Mouse (Mus musculus): ENCODE data around the gene Mturn.

The Mturn gene

DNA sequence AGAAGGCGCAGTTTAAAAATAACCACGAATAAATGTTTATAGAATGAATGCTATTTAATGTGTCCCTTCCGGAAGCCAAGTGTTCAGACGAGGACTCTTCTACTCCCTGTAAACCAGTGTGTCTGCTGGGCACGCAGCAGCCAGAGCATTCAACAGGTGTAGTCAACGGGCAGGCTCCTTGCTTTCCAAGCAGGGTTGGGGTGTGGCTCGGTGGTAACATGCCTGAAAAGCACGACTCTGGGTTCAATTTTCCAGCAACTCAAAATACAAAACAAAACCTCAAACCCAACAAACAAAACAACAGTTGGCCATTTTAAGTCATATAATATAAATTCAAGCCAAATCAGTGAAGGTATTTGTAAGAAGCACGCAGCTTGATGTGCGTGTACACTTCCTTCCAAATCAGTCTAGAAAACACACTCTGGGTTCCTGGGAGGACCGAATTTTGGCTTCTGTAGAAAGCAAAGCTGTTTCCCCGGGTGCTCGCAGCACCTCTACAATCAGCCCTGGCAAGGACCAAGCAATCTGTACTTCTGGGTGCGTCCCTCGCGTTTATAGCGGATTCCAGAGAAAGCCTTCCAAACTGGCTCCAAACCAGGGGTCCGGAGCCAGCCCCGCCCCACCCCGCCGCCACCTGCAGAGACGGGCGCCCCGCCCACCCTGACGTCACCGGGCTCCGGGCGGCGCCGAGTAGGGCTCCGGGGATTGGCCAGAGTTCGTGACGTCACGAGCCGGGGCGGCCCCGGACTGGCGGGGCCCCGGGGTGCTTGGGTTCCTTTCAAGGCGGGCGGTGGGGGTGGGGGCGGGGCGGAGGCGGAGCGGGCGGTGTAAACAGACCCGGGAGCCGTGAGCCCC, at the start of gene Mturn:
Mturn (plus strand) TSS at position 734 of the 855 bp plus-strand sequence.
- DNase-seq = peak; percentile 99

DNA sequence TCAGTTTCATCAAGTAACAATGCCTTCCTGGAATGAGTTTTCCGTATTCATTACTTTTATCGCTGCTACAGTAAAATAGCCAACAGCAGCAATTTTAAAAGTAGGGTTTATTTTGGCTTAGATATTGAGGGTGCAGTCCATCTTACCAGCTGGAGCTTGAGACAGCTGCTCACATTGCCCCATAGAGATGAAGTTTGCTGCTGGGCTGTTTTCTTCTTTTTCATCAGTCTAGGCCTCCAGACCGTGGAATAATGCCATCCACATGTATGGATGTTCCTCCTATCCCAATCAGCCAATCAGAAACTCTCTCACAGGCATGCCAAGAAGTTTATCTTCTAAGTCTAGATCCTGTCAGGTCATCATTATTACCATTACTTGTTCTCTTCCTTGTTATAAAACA, 41.5 kb upstream of the Mturn start:
- no peak for DNase-seq

DNA sequence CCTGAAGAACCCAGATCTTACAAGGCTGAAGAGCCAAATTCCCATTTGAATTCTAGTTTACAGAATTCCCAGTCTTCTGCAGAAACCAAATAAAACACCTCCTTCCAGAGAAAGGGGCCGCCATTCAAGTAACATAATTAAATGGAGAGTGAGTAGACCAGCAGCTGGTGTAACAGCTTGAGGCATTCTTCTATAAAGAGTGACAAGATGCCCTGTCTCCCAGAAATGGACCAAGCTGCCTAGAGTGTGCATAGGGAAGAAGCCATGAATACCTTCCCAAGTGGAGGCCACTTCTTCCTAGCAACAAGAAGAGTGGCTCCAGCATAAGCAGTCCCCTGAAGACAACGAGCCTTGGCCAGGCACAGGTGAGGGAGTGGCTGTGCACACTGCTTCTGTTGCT, 39.5 kb upstream of the Mturn start:
- peak; percentile 14 for DNase-seq

DNA sequence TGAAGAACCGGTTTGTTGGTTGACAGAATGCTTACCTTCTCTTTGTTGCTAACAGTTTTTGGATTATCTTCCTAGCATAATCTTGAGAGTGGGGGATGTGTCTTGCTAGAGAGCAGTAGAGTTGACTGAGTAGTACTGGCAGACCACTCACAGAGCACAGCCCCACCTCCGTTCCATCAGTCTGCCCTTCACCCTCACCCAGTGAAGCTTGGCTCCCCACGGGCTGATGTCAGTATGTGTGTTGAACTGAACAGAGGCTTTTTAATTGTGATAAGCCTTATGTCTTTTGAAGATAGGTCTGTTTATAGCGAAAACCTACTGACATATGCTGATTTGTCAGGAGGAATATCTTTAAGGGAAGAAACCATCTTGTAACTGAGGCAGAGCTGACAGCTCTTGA, 38.2 kb upstream of the Mturn start:
- no peak for DNase-seq

DNA sequence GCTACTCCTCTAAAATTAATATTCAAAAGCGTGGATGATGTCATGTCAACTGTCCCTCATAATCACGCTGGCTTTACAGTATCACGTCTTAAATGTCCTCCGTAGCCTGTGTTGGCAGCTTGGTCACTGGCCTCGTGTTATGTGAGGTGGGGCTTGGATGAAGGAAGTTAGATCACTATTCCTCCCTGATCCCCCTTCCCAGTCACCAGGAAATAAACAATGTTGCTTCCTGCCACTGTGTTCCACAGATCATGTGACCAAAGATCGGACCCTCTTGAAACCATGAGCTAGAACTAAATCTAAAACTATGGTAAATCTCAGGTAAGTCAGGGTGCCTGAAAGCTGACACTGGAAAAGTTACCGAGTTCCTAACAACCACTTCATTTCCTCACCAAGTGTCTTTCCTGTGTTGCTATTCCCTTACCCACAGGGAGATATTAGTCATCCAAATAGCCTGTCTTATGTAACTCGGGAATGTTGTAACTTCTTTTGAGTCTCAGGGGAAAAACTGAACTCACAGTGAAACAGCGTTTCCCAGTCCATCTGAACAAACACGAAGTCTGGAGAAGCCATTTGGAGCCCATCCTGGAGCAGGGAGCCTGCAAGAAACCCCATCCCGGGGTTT, 25.8 kb upstream of the Mturn start:
- DNase-seq = no peak

DNA sequence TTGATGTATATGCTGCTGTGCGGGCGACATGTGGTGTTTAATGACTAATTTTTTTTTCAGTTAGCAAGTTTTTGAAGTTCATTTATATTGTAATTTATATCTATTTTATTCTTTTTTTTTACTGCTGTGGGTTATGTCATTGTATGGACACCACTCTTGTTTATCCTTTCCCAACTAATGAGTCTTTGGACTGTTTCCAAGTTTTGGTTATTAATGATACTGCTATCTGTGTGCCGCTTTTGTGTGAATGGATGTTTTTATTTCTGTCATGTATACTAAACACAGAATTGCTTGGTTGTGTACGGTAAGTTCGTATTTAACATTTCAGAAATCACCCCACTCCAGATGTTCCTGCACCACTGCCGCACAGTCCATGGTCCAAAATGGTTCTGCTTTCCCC, 23.6 kb upstream of the Mturn start:
- DNase-seq = no peak

DNA sequence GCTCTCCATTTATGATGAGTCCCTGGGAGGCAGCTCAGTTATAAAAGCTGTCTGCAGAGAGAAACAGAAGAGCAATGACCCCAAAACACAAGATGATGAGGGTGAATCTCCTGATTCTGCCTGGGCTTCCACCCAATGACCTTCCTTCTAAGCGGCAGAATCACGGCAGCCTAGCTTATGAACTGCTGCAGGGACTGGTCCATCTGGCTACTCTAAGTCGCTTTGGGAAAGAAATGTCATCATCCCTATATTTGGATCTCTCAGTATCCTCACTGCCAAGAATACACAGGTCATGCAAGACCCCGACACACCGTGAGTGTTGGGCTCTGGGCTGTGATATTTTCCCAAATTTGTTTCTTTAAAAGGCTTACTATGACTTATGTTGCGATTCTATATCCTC, 11.6 kb upstream of the Mturn start:
- no peak for DNase-seq

DNA sequence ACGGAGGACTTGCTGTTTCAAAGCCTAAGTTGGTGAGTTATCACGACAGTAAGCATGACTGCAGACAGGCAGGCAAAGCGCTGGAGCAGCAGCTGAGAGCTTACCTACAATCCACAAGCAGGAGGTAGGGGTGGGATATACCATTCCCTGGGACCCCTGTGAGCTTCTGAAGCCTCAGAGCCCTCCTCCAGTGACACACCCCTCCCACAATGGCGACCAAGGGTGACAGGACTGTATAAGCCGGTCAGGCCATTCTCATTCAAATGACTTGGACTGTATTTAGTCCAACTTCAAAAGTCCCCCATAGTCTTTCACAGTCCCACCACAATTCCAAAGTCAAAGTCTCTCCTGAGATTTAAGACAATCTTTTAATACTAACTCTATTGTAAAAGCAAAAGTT, 8.5 kb upstream of the Mturn start:
- no peak for DNase-seq

DNA sequence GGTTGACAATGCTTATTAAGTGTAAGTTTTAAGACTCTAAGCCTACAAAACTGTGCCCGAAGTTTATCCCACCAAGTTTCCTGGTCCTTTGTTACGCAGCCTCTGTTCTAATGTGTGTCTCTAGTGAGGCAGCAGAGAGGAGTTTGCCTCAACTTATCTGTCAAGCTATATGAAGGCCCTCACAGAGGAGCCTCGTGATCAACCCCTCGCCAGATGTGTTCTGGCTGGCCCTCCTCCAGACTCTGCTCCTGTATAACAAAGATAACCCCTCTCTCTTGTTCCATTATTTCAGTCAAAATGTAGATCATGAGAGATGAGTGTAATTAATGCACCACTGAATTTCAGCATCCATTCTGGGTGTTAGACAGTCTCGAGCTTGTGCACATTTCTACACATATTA, 1.7 kb upstream of the Mturn start:
- DNase-seq = no peak

DNA sequence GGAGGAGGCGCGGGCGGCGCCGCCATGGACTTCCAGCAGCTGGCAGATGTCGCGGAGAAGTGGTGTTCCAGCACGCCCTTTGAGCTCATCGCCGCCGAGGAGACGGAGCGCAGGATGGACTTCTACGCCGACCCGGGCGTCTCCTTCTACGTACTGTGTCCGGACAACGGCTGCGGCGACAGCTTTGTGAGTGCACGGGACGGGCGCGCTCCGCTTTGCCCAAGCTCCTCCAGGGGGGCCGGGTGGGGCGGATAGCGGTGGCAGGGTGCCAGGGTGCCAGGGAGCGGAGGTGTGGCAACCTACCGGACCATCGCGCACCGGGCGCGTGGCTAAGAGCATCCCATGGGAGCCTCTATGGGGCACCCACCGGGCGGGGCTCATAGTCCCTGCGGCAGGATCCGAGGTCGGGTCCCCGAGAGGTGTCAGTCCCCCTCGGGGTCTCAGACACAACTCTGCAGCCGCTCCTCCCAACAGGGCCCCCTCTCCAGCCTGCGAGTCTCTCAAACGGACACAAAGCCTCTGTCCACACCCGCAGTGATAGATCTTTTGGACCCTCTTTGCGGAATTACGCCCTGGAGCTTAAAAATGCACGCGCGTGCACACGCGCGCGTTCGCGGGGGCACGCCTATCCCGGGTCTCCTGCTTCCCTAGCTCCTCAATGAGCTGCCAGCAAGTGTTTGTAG, 463 bp downstream of the Mturn start:
- DNase-seq = no peak

DNA sequence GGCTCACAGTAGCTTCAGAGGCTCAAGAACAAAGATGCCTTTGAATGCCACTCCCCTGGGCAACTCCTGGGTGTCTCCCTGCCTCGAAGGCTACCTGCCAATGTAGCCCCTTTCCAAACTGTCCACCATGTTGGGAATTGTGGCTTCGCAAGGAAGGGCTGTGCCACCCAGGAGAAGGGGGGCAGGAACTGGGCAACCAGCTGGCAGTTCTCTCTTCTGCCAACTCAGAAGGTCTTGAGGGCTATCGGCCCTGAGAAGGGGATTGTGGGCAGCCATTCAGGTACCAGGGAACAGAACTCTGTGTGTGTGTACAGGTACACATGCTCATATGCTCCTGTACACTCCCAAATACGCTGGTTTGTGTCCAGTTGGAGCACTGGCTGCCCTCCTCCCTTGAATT, 2.7 kb downstream of the Mturn start:
- no peak for DNase-seq

DNA sequence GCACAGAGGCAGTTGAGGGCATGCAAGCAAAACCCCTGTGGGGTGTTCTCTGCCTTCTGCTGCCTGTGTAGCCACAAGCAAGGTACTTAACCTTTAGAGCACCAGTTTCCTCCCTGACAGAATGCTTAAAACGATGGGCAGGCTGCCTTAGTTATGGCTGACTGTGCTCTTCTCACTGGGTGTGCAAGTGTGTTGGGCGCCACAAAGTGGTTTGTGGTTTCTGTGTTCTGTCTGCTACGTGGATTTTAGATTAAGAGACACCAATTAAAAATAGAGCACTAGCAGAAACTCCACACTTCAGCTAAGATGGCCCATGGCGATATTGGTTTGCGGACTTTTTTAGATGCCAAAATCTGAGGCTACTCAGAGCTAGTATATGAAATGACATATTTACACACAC, 3.7 kb downstream of the Mturn start:
- no peak for DNase-seq

DNA sequence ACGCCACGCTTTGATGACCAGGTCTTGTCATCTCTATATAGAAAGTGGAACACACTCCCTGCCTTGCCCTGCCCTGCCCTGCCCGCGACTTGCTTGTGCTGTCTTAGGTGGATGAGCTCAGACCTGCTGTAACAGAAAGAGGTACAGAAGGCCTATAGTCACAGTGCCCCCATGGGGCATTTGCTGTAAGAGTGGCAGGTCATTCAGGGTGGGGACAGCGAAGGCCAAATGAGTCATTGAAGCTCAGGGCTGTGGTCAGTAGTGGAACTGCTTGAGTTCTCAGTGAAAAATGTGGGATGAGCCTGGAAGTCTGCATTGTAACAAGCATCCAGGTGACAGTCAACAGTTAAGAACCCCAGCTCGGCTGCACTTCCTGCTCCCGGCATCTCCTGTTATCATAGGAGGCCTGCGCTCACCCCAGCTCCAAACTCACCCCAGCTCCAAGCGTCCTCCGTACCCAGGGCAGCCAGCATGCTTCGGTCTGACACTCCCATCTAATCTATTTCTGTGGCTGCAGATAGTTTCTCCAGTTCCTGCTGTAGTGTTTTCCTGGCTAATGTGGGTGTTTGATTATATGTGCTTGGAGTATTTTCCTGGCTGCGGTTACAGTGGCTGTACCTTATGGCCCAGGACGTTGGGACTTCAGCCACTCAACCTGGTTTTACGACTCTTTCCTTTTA, 4.4 kb downstream of the Mturn start:
- no peak for DNase-seq

DNA sequence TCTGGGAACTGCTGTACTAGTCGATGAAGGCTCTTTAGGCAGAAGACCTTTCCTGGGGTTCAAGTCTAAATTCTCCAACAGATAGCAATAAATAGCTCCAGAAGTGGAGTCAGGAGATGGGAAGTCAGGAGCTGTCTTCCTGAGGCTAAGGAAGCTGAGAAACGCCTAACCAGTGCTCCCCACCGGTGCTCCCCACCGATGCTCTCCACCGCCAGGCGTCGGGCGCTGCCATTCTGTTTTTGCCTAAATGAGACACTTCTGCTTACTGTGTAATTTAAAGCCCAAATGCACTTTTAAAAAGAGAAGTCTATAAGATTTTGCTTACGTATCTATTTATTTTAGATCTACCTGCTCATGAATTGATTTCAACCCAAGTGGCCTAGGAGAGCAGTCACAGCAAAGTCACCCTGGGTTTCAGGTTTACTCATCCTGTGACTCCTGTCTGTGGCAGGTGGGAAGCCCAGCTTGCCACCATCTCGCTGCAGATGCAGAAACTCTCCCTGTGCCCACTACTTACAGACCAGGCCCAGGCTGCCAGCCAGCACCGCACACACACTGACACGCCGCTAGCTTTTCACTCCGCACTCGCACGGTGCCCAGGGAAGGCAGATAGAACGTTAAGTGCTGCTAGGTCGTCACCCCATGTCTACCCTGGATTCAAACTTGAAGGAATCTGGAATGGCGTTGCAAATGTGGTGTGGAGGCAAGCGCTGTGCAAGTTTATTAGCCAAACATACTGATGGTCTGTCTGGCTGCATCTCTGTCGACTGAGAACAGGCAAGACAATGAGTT, 5.7 kb downstream of the Mturn start:
- DNase-seq = no peak

DNA sequence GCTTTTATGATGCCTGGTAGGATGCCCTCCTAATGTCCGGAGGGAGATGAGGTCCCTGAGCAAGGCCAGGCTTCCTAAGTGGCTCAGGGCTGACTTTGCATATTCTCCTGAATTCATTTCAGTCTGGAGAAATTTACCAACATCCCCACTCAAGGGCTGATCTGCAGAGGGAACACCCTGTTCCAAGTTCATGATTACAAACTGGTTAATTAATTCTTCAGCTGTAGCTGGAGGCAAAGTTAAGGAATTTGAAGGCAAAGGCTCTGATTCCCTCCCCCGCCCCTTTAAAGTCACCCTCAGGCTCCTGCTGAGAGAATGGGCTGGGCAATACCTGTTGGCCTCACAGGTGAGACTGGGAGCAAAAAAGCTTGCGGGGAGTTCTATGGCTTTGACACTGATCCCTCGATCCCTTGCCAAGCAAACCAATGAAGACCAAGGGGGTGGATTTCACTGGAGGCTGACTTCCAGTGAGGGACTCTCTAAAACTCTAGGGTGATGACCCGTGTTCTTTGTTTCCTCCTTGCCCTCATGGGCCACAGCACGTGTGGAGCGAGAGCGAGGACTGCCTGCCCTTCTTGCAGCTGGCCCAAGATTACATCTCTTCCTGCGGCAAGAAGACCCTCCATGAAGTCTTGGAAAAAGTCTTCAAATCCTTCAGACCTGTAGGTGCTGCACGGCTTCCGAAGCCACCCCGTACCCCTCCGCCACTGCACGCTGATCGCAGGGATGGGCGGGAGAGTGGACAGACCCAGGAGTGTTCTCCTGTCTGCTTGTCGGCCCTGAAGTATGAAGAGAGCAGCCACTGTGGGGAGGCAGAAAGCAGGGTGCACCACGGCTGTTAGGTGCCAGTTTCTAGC, 7.3 kb downstream of the Mturn start:
- DNase-seq = no peak

DNA sequence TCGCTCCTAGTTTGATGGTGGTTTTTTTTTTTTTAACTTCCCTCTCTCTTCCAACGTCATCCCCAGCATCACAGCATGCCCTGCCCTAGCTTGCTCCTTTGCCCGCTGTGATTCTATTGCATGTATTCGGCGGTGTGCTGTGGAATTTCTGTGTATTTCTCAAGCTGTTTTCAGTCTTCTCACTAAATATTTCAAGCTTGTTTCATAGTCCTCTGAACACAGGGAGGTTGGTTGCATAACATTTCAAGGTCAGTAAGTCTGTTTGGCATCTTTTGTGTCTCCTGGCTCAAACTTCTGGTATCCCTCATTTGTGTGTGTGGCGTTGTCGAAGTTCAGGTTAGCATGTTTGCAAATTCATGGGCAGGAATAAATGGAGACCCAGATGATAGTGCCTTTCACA, 8.3 kb downstream of the Mturn start:
- no peak for DNase-seq

DNA sequence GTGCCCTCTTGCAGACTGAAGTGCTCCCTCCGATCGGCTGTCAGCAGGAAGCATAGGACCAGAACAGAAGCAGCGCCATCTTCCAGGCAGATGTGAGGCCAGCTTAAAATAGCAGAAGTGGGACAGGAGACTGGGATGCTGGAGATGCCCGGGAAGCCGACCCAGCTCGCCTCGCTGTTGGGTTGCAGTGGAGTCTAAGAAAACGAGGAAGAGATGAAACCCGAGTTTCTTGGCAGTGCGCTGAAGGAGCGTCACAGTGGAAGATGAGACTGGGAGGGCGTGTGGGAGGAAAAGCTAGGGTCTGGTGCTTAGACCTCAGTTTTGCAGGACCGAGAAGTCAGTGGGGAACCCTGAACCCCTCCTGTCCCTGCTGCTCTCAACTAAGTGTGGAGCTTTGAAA, 9.4 kb downstream of the Mturn start:
- no peak for DNase-seq

DNA sequence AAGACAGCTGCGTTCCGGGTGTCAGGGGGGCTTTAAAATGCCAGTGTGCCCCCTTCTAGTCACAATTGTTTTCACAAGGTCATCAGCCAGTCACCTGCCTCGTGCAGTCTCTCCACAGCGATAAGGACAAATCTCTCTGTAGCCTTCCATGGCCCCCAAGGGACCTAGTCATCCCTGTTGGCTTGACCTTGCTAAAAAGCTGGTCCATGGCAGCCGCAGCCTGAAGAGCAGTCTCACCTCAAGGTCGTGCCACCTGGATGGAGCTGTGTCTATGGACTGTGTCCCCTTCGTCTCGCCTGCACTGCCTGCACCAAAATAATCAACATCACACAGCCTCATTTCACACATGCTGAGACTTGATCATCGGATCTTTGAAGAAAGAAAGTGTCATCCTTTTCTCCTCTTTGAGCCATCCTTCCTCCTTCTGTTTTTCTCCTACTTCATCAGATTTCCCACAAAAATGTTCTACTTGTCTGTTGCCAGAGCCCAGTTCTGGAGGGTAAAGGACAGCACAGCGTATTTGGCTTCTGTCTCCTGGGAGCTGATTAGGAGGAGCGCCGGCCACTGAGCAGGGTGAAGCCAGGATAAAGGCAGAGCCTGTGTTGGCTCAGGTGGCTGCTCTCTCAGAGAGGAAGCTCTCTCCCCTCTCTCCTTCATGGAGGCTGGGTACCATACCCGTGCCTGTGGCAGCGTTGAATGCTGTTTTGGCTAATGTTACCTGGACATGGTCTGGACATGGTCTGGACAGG, 10.1 kb downstream of the Mturn start:
- no peak for DNase-seq

DNA sequence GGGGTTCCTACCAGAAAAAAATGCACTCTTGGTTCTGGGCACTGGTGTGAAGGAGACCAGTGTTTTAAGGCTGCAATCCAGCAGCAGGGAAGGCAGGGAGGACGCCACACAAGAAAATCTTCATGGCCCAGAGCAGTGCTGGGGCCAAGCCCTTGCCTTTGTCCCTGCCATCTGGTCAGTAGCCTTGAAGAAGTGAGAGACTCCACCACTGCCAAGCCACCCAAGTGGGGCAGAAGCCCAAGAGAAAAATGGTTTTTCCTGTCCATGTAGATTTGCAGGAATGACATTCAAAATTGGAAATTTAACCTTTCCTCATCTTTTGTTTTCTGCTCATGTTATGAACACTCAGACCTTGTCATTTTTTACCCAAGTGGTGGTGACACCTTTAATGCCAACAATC, 10.8 kb downstream of the Mturn start:
- DNase-seq = no peak

DNA sequence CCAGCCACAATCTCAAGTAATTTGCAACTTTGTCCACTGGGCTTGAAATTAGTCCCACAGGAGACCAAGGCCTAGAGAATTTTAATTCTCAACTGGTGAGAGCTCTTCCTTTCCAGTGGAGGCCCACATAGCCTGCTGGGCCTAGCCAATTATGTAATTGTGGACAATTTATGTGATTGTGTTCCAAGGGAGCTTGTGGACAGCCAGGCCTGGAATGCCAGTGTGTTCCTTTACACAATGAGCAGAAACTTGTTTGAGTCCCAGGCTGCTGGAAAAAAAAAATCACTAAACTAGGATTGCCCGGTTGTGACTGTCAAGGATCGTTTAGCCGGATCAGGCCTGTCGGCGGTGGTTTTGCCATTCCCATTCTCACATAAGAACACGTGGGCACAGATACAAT, 11.9 kb downstream of the Mturn start:
- no peak for DNase-seq
